Mouse (Mus musculus) thymus, postnatal 36 days (tissue): ENCODE measurements around the gene Gabbr2.

ENCODE experiments used
- DNase-seq, 2 experiments: peaks; one replicate each; pipeline ENCODE4 v3.0.0; 2022; ENCODE audit warnings: mixed read lengths in 2 of 2

The Gabbr2 gene

DNA sequence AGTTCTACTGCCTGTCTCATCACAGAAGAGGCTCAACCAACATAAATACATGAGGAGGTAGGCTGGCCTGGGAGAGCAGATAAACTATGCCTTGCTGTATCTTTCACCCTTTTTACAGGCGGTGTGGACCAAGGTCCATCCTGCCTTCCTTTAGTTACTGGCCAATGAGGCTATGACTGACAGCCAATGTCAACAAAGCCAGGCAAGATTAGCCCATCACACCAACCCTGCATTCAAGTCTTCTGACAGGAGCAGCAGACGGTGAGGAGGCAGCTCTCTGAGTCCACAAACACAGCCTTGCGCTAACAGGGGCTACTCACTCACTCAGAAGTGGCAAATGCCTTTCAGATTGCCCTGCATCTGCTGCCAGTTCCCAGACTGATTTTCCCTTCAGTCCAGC, 3.4 kb downstream of the Gabbr2 start:
- no peak for DNase-seq

DNA sequence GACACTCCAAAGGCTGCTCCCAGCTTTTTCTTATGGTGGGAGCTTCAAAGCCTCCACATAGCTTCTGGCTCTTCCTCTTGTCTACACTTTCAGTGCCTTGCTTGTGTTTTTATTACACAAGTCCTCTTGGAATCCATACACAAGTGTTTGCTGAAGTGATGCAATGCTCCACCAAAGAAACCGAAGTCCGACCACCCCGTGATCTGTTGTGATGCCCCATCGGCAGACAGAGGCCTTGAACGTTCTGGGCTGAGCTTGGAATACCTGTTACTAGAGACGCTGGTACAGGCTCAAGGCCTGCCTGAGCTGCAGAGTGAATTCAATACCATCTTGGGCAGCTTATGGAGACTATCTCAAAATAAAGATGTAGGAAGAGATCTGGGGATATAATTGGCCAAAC, 3.9 kb downstream of the Gabbr2 start:
- no peak for DNase-seq

DNA sequence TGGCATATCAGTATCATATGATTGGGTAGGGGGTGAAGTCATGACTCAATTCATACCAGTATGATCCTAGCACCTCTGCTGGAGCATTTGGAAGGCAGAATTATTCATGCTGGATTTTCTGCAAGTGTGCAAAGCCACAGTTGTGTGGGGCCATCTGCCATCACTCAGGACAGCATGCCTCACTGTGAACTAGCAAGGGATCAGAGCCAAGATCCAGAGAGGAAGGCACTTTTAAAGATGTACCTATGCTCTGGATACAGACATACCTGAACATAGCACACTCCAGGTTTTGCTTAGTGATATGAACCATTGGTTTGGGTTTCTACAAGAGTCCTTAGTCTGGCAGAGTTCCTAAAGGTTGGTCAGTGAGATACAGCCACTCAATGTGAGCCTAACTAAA, 5.6 kb downstream of the Gabbr2 start:
- DNase-seq: no peak

DNA sequence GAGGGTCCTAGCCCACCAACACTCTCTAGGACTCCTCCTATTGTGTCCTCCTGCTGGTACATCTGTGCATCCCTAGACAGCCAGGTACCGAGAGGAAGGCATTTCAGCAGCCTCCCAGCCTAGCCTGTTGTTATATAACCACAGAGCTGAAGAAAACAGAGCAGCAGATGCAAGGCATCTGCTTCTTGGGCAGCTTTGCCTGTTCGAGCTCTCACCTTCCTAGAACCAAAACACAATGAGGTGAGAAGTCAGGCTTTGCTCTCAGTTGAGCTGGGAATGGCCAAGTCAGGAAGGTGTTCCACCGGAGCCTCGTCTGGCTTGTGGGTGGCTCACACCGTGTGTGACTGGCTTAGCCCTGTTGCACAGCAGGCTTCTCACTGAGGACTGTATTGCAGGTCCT, 8.8 kb downstream of the Gabbr2 start:
- DNase-seq: no peak

DNA sequence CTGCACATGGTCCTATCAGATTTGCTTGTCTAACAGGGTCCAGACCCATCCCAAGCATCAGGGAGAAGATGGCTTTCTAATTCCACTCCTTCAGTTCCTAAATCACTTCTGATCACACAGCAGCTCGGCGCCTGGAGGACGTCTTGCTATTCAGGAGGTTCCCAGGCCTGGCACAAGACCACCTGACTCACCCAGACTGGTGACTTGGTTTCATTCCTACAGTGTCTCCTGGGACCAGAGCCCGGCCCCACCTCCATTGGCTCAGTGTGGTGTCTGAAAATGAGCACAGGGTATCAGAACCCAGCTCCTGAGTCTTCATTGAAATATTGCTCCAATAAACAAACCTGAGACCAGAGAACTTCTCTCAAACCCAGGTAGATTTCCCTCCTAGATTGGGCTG, 9.6 kb downstream of the Gabbr2 start:
- no peak for DNase-seq

DNA sequence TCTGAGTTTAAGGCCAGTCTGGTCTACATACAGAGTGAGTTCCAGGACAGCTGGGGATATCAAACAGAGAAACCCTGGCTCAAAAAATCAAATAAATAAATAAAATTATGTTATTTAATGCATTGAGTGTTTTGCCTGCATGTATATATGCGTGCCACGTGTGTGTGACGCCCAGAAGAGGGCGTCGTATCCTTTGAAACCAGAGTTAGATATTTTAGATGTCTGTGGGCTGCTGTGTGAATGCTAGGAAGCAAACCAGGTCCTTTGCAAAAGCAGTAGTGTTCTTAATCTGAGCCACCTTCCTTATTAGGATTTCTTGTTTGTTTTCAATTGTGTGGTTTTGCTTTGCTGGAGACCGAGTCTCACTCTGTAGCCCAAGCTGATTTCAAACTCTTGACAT, 13.3 kb downstream of the Gabbr2 start:
- peak; percentile 22 to 26 for DNase-seq

DNA sequence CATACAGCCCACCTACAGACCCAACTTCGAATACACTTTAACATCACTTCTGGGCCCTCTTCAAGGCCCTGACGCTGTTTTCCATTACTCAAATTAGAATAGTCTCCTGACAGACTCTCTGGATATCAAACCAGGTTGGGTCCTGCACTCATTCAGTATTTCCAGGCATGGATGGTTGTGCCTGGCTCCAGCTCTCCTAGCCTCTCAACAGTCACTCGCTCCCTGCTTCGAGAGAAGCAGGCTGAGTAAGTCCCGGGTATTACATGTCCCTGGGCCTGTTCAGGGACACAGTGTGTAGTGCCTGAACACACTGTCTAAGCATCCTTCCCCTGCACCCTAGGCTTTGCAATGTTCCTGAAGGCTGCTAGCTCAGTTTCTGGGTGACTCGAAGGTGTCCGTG, 14.5 kb downstream of the Gabbr2 start:
- DNase-seq: no peak

DNA sequence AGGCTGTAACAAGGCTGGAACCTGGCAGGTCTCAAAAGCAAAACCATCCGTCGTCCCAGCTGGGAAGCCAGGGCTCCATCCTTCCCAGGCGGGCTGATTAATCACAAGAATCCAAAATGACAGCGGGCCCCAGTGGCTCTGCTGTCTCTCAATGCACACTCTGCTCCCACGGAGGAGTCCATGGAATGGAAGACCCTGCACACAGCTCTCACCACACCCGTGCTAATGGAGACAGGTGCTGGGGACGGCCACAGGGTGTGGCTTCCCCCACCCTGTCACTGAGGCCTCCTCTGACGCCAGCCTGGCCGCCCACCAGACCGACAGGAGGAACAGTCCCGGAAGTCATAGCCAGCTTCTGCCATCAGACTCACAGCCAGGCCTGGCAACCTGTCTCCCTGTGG, 15.0 kb downstream of the Gabbr2 start:
- no peak for DNase-seq

DNA sequence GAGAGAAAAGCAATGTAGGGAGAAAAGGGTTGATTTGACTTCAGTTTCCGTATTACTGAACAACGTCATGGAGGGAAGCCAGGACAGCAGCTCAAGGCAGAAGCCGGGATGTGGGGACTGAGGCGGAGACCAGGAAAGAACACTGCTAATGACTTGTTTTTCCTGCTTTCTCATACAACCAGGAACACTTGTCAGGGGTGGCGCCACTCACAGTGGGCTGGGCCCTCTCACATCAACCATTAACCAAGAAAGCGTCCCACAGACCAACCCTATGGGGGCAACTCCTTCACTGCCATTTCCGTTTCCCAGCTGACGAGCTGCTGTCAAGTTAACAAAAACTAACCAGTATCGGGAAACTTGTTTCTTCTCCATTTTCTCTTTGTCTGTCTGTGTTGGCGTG, 18.4 kb downstream of the Gabbr2 start:
- DNase-seq: no peak

DNA sequence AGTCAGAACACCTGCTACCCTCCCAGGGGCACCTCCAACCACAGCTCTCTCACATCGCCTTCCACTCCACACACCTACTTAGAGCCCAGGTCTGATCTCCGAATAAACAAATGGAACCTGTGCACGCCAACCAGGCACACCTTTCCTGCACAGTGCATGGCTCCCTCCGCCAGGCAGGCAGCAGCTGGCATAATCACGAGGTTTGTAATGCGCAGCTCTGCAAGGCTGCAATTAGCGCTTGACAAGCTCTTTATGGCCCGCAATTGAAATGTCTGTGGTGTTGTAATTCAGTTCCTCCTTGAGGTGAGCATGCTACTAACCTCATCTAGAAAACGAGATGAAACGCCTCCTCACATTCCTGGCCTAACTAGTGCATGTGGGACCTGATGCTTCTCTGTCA, 23.7 kb downstream of the Gabbr2 start:
- DNase-seq: no peak

DNA sequence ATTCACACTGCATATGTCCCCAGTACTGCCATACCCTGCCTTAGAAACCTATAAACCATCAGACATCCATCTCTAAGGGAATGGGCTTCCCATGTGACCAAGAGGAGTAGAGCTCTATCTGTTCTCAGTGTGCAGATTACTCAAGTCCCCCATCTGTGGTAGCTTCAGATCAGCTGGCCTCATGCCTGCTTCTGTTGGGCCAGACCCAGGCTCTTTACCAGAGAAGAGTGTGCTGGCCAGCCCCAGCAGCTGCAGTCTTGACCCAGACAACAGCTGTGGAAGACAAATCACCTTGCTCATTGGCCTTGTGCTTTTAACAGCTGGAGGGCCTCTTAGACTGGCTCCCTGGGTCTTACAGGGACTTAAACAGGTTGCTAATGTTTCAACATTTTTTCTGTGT, 25.1 kb downstream of the Gabbr2 start:
- no peak for DNase-seq

DNA sequence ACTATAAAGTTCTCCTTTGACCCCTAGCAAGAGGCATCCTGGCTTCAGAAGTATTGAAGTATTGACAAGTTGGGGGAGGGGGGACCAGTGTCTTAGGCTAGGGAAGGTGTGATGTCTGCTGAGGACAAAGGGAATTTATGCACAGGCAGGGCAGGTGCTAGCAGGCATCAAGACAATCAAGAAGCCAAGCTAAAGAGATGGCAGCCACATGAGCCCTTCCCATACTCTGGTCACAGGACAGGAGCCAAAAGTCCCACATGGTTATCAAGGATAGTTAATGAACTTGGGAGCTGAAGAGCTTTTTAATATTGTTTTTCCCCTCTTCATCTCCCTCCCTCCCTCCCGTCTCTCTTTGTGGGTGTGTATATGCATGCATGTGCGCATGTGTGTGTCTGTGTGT, 30.3 kb downstream of the Gabbr2 start:
- no peak for DNase-seq

DNA sequence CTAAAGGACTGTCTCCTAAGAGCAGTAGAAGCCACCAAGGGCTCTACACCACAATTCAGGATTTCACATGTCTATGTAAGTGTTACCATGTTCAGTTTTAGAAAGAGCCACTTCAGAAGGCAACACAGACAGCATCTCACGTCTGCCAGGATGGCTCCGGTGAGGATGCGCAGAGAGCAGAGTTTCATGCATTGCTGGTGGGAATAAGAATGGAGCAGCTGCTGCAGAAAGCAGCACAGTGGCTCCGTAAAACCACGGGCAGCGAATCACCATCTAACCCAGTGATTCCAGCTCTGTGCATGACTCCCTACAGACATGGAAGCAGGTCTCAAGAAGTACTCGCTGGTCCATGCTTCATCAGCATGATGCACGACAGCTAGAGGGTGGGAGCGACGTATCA, 31.5 kb downstream of the Gabbr2 start:
- no peak for DNase-seq

DNA sequence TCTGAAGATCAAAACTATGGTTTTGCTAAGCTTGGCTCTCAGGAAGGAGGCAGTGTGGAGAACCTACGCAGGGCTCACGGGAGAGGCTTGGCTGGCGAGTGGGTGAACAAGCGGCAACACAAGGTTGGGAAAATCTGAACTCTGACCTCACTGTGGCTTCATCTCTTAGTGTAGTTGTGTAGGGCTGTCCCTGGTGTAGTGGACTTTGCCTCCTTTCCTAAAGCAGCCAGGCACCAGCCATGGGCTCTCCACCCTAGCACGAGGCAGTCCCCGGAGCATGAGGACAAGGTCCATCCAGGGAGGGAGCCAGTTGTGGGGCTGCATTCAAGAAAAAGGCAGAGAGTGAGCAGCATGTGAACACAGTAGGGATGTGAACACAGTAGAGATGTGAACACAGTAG, 31.9 kb downstream of the Gabbr2 start:
- DNase-seq: no peak

DNA sequence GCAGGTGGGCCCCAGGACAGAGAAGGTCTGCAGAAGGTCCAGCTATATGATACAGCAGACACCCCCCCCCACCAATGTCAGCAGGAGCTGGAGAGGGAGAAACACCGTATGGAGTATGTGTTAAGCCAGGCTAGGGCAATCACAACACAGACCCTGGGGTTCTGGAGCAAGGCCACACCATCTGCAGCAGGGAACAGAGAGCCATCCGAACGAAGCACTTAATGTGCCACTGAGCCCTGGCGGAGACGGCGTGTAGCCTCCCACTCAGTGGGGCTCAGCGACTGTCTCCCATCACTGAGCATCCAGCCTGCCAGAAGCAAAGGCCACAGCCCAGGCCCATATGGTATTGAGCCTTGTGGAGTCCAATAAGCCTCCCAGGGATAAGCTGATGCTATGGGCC, 33.7 kb downstream of the Gabbr2 start:
- no peak for DNase-seq

DNA sequence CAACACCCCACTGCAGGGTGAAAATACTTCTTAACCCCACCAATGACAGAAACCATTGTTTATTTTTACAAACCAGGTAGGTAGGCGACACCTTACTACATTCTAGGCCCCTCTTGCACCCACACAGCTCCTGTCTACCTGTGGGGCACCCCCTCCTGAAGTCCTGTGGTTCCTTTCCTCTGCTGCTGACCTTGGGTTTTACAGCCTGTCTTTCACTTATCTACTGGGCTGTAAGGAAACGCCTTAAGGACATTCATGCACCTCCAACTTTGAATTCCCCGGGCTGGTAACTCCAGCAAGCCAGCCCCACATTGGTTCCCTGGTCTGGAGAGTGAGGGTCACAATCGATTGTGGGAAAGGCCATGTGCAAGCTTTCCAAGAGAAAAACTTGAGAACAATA, 34.7 kb downstream of the Gabbr2 start:
- no peak for DNase-seq

DNA sequence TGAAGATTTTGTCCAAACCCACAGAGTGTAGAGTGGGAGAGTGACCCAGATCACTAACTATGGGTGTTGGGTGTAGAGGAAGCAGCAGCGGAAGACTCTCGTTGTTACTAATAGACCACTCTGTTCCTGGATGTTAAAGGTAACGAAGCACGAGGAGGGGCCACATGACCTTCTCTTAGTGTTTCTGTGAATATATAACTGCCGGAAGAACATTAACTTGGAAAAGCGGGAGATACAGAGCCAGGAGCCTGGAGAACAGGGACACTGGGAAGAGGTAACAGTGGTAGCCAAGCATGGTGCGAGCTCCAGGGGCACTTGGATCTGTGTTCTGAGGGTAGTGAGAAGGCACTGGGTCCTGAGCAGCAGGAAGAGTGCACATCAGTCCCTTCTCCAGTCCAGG, 38.7 kb downstream of the Gabbr2 start:
- no peak for DNase-seq

DNA sequence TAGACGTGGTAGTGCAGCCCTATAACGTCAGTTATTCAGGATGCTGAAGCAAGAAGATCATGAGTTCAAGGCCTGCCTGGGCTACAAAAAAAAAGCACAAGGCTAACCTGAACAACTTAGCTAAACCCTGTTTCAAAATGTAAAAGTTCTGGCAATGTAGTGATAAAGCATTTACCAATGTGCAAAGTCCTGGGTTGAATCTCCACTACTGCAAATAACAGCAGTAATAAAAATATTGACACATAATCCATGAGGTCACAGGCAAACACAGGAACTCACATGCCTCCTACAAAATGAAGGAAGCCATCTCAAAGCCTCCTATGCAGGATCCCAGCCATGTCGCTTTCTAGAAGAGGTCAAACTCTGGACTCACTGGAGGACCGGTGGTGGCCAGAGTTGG, 39.1 kb downstream of the Gabbr2 start:
- DNase-seq: no peak

DNA sequence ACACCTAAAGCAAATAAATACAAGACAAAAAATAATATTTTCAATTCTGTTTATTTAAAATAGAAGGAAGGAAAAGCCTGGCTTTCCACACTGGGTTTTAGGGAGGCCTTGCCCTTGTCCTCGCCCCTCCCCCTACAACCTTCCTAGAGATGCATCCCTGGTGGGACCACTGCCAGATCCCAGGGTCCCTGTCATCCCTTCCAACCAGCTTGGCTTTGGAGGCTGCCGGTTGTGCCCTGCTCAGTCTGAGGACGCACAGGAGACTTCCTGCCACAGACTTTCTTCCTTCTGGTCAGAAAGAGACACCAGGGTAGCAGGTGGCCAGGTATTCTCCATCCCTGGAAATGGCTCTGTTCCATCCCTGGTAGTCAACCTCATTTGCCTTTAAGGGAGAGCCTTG, 57.4 kb downstream of the Gabbr2 start:
- no peak for DNase-seq

DNA sequence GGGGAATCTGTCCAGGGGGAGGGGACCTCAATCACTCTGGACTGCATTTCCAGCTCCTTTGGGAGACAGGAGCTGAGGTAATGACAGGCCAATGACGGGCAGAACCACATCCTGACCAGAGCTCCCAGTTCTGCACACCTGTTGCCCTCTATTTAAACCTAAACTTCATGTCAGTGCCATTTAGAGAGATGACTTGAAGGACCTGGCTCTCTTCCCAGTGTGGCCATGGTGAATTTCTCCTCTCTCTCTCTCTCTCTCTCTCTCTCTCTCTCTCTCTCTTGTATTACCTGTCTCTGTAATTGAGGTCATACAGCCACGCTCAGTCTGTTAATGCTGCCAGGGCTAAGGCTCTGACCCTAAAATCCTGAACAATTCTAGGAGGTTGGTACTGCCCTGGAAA, 58.1 kb downstream of the Gabbr2 start:
- no peak for DNase-seq

DNA sequence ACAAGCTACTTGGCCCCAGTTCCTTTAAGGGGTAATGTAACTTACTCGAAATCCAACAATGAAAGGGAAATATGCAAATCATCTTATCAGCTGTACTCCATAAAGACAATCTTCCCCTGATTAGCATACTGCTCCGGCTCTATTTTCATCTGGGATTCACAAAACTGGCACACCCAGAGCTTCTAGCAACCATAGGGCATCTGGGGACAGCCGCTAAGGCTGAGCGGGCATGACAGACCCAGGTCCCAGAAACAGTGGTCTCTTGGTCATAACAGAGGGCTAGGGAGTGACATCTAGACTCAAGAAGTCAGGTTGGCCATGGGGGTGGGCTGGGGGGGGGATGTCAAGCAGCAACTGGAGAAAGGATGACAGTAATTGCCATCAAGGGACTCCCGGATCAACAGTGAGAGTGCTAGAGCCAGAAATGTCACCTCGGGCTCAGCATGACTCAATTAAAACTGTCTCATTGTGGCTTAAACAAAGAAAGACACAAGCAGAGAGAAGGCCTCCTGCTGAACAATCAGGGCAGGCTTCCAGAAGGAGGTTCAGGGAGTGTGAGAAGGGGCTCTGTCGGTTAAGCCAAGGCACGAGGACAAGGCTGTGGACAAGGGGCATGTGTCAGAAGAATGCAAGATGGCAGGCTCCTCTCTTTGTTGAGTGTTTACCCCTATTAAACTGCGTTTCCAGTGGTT, 59.8 kb downstream of the Gabbr2 start:
- no peak for DNase-seq

DNA sequence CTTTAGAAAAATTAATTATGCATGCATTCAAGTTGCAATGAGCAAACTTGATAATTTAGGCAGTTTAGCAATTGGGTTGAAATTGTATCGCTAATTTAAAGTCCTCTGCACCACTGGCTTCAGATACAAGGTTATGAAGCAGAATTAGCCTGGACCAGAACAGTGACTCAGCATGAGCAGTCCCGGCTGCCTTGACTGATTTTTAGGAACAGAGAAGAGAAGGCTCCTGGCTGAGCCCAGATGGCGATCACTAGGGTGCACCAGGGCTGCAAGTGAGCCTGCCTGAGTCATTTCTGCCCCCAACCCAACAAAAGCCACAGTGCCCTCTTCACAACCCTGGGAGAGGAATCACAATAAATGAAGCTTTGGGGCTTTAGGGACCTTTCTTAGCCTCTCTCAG, 63.6 kb downstream of the Gabbr2 start:
- no peak for DNase-seq

DNA sequence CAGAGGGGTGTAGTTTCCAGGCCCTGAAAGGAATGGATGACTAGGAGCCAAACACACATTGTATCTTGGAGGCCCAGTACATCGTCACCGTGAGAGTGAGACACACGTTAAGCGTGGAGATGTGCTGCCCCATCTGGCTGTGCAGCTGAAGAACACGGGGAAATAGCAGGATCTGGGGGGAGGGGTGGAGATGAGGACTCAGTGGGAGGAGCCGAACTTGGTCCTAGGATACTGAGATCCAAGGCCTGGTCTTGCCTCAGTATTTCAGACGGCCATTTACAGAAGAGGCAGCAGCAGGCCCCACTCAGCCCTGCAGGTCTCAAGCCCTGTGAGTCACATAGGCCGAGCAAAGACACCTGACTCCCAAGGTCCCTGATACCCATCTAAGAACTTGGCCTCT, 72.5 kb downstream of the Gabbr2 start:
- DNase-seq: no peak

DNA sequence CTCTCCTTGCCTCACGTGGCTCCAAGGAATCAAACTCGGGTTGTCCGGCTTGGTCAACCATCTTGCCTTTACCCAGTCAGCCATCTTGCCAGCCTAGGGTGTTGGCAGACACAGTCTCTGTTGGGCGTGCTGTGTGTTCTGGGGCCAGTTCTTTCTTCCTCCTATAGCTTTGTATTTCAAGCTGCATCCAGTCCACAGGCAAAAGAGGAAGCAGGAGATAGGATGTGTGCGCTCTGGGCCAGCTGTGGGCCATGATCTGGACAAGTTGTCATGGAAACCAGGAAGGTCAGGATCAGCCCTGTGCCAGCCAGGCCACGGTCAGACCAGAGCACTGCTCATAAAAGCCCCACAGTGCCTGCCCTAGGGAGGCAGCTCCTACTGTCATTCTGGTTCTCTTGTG, 74.9 kb downstream of the Gabbr2 start:
- no peak for DNase-seq

DNA sequence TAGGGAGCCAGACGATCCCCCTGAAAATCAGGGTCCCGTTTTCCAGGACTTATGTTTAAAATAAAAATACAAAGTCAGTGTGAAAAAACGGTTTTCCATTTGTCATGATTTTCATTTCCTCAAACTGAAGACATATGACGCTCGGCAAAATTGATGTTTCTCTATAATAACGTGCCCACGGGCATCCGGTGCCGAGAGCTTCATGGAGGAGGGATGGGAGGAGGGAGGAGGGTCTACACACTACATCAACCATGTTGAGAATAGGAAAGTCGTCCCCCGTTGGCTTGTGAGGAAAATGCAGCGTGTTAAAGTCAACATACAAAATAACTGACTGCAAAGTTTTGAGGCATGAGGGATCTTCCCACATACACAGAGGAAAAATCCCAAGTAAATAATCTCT, 75.7 kb downstream of the Gabbr2 start:
- no peak for DNase-seq

DNA sequence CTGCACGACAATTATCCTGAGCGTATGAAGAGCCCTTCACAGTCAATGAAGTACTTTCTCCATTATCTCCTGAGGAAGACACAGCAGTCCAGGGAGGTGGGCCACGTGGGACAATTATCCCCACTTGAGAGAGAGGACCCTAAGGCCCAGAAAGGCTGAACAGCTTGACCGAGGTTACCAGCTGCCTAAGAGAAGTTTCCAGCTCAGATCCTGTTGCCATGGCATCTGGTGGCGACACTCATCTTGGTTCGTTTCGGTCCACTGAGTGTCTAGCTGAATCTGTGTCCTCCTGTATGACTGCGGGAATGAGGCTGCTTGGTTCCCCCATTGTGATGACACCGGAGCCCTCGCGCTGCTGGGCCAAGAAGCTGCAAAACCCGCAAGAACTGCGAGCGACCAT, 76.2 kb downstream of the Gabbr2 start:
- no peak for DNase-seq
